Mouse (Mus musculus) brain, embryonic 14.5 days (tissue): ENCODE data around the gene Stambpl1.

ENCODE experiments used
- CTCF ChIP-seq: fragments of 200-500 bp; IDR thresholded peaks from 2 replicates; pipeline ENCODE4 v1.5.1; 2012; ENCODE audit warnings: inconsistent platforms, mild to moderate bottlenecking, moderate library complexity, borderline replicate concordance; ENCODE audit not compliant: insufficient read depth, insufficient read length; ENCODE audit errors: extremely low read depth
- POLR2A ChIP-seq: fragments of 200-500 bp; IDR thresholded peaks from 2 replicates; pipeline ENCODE4 v1.6.1; 2012; ENCODE audit warnings: mild to moderate bottlenecking, inconsistent platforms, borderline replicate concordance; ENCODE audit not compliant: poor library complexity, insufficient read depth, insufficient read length, severe bottlenecking; ENCODE audit errors: extremely low read depth

DNA sequence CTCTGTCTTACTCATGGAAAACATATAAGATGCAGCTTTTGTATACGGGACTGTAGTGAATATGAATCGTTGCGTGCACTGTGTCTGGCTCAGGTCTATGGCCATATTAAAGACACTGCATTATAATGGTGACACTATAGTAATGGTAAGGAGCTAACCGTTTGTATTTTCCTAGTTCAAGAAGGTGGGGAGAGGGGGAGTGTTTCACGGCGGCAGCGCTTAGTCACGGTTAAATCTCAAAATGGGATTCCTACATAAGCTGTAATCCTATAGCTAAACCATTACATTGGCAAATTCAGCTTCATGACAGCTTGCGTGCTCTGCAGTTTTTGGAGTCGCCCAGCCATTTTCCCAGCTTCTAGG, 403 bp upstream of the Stambpl1 start:
- TF ChIP-seq POLR2A (no peak), CTCF (no peak)
